Mouse (Mus musculus) layer of hippocampus, adult 18-20 months (tissue): Measurements from ENCODE around the gene Cdh9. TPM values are rescaled to one million over a fixed set of nuclear protein-coding genes. Genes with fewer than 3 reads are reported as not detected.
A peak's percentile ranks its signal among the peaks of the same experiment; 100 is the strongest.

Experiments
- DNase-seq, 2 experiments: peaks; one replicate each; pipeline ENCODE4 v3.0.0; 2022; ENCODE audit warnings: low spot score in 2 of 2
- long read RNA-seq: library from polyadenylated mRNA; stranded (forward); transcript quantifications from one replicate; pipeline ENCODE4 v2.0.0, GENCODE M21; 2021
- total RNA-seq, 2 experiments: library from RNA; stranded (reverse); gene quantifications; 2 replicates each; pipeline ENCODE4 v1.2.3; 2021

The Cdh9 gene
- 10 to 100 TPM; 32.2 to 33.4 TPM for total RNA-seq
- long read RNA-seq, transcript Cdh9-202 (12 exons, 3,539 nt): major isoform, 19 of 33 reads
- long read RNA-seq, partial matches to known transcripts: 4 of 33 reads
- long read RNA-seq, other reads (novel, unspliced or antisense): 10 of 33 reads

GRCm38 (mm10) chr15:16728470-16729011 lies at the start of gene Cdh9:
Gene Cdh9 (plus strand): TSS chr15:16728756.
- peak; percentile 44 to 74 for DNase-seq

GRCm38 (mm10) chr15:16679096-16679495 lies 49.5 kb upstream of the Cdh9 start:
- no peak for DNase-seq

GRCm38 (mm10) chr15:16699821-16700220 lies 28.7 kb upstream of the Cdh9 start:
- no peak for DNase-seq

GRCm38 (mm10) chr15:16702340-16702739 lies 26.2 kb upstream of the Cdh9 start:
- no peak for DNase-seq

- no peak for DNase-seq
Observed at GRCm38 (mm10) chr15:16739088-16739487, 10.5 kb downstream of the Cdh9 start.

- no peak for DNase-seq
Observed at GRCm38 (mm10) chr15:16746672-16747071, 18.1 kb downstream of the Cdh9 start.

GRCm38 (mm10) chr15:16763252-16763651 lies 34.7 kb downstream of the Cdh9 start:
- DNase-seq: peak in 1 of 2 experiments; percentile 34

GRCm38 (mm10) chr15:16784575-16784974 lies 56.0 kb downstream of the Cdh9 start:
- no peak for DNase-seq

GRCm38 (mm10) chr15:16792857-16793256 lies 64.3 kb downstream of the Cdh9 start:
- peak; percentile 50 to 84 for DNase-seq

GRCm38 (mm10) chr15:16801302-16801701 lies 72.7 kb downstream of the Cdh9 start:
- DNase-seq: no peak

- no peak for DNase-seq
Observed at GRCm38 (mm10) chr15:16810787-16811186, 82.2 kb downstream of the Cdh9 start.

- DNase-seq: no peak
Observed at GRCm38 (mm10) chr15:16814035-16814434, 85.5 kb downstream of the Cdh9 start.

- DNase-seq: no peak
Observed at GRCm38 (mm10) chr15:16834761-16835160, 106.2 kb downstream of the Cdh9 start.

- no peak for DNase-seq
Observed at GRCm38 (mm10) chr15:16882542-16882941, 154.0 kb downstream of the Cdh9 start.

GRCm38 (mm10) chr15:16896674-16897073 lies 168.1 kb downstream of the Cdh9 start:
- DNase-seq: no peak
